Mouse (Mus musculus) gastrocnemius, postnatal 25 days (tissue): ENCODE results near the gene Ptges2. TPM values are rescaled to one million over a fixed set of nuclear protein-coding genes. Genes with fewer than 3 reads are reported as not detected.
A peak's percentile ranks its signal among the peaks of the same experiment; 100 is the strongest.
"Not testable (repeated sequence)": the region's sequence is repeated elsewhere in the genome, so short reads cannot be mapped to it uniquely, and the experiment has no call there.

Source experiments
- DNase-seq: peaks from one replicate; pipeline ENCODE4 v3.0.0; 2022
- long read RNA-seq, 2 experiments: library from polyadenylated mRNA; stranded (forward); transcript quantifications; one replicate each; pipeline ENCODE4 v2.0.0; 2021
- total RNA-seq, 2 experiments: library from RNA; stranded (reverse); gene quantifications; 1 replicate in 1 of 2; 2 replicates in 1 of 2; pipeline ENCODE4 v1.2.3; 2021

Ptges2 gene
- total RNA-seq, result 10 to 100 TPM; 42.2 to 49.3 TPM
- long read RNA-seq, experiment 1, full-length matches to known transcripts, result 46 of 59 reads
- long read RNA-seq, experiment 1, partial matches to known transcripts, result 13 of 59 reads
- long read RNA-seq, experiment 1, other reads (novel, unspliced or antisense), result 0 of 59 reads
- long read RNA-seq, experiment 2, full-length matches to known transcripts, result 80 of 90 reads
- long read RNA-seq, experiment 2, partial matches to known transcripts, result 7 of 90 reads
- long read RNA-seq, experiment 2, other reads (novel, unspliced or antisense), result 3 of 90 reads

GRCm38 (mm10) chr2:32395484-32395945 lies at the start of gene Ptges2:
Gene Ptges2, plus strand, starts transcription at chr2:32395896.
- DNase-seq, result peak; percentile 90

GRCm38 (mm10) chr2:32347019-32347418 lies 48.7 kb upstream of the Ptges2 start:
- no peak for DNase-seq

DNA sequence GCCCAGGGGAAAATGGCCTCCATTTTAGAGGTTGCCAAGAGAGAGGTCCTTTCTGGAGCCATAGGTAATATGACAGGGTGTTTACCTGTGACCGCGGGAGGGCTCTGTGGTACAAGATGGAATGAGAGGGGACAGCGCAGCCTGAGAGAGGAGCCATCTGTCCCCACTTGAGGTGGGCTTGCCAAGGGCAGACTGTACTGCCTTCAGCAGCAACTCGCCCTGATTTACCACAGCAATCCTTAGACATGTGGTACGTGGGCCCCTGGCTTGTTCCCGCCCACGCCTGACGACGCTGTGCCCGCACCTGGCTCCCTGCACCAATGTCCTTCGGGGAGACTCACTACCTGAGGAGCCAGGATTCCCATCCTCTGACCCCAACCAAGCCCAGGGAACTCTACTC lies 47.4 kb upstream of the Ptges2 start:
- DNase-seq, result no peak

- DNase-seq, result no peak
These were observed 46.0 kb upstream of the Ptges2 start for GRCm38 (mm10) chr2:32349625-32350255.

DNA sequence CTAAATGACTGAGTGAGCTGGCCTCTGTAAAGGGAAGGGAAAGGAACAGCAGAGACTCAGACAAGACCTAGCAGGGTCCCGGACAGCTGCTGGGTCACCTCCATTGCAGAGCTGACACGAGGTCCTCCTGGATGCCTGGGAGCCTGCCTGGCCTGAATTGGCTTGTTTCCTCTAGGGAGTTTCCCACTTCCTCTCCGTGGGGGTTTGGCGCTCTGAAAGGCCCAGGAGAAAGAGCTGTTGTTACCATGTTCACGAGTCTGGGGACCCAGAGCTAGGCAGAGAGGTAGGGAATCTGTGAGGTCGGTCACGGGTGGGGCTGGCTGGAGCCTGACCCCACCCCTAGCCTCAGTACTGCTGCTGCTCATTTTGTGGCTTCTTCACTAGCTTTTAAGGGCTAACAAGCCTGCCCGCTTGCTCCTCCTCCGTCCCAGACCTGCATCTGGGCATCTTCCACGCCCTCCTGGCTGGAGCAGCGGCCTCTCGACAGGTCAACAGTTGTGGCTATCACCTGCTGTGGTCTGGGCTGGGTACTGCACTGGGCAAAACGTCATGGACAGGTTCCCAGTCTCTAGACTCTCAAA lies 45.1 kb upstream of the Ptges2 start:
- no peak for DNase-seq

GRCm38 (mm10) chr2:32351471-32351961 lies 44.2 kb upstream of the Ptges2 start:
- no peak for DNase-seq

DNA sequence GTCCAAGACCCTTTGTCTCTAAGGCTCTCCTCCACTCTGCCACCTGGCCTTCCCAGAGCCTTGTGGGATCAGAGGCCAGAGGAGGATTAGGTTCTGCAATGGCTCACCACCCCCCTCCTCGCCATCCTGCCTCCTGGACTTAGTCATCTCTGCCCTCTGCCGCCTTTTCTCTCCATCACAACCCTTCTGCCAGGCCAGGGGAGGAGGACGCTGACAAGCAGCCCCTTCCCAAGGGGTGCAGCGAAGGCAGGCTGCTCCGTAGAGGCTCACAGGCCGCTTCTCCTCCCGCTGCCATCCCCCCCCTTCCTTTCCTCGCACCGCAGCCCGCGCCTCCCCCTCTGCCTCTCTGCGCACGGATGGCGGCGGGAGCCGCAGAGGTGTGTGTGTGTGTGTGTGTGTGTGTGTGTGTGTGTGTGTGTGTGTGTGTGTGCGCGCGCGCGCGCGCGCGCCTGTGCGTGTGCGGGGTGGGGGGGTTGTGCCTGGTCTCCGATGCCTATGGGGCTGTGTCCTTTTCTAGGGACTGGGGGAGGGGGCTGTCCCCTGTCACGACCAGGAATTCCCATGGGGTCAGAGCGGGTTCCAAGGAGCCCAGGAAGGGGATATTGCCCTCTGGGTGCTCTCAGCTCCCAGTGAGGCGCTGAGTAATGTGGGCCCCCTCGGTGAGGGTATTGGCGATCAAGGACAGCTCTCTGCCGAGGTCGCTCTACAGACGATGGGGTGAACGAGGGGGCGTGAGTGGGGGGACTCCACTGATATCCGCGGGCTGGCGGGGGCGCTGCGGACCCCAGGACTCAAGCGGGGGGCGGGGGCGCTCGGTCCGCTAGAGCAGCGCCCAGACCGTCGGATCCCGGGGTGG lies 43.3 kb upstream of the Ptges2 start, which contains the start of gene Ciz1:
Gene Ciz1, plus strand, starts transcription at position 177 of the 856 bp plus-strand sequence.
- DNase-seq, result no peak

- DNase-seq, result peak; percentile 87
These were observed 42.6 kb upstream of the Ptges2 start, which contains the start of gene Dnm1 for GRCm38 (mm10) chr2:32353007-32353542. Gene Dnm1, minus strand, starts transcription at chr2:32353338.

DNA sequence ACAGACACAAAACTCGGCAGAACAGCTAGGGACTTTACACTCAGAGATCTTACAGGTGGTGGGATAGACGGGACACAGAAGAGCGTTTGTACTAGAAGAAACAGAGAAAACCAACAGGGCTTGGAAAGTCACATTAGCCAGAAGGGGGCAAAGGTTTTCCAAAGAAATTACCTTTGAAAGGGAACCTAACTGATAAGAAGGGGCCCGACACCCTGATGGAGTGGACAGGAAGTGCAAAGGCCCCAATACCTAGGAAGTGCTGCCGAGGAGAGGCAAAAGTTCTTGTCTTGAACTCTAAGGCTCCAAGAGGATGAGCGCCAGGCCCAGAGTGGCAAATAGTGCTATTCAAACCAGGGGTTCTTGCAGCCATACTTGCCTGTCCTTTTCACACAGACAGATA lies 41.9 kb upstream of the Ptges2 start:
- no peak for DNase-seq

DNA sequence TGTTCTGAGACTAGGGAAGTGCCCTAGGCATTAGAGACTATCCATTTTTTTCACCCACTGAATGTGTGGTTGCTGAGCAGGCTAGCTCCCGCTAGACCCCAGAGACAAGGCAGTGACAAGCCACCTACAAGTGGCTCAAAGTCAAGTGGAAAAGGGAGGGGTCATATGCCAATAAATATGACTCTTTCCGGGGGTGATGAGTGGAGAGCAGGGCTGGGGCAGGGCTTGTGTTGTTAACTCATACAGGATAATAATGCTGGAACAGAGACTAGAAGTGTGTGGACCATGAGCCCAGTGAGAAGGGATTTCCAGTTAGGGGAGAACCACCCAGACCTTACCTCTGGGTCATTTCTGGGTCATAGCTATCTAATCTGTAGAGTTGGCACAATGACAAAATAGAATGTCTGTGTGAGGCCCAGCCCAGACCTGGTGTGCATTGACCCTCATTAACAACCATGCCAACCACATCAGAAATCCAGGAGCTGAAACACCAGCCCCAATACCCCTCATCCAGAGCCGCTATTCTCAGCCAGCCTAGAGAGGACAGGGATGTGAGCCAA lies 41.3 kb upstream of the Ptges2 start:
- DNase-seq, result no peak

GRCm38 (mm10) chr2:32356216-32356615 lies 39.5 kb upstream of the Ptges2 start:
- DNase-seq, result peak; percentile 56

GRCm38 (mm10) chr2:32357710-32358109 lies 38.0 kb upstream of the Ptges2 start:
- no peak for DNase-seq

DNA sequence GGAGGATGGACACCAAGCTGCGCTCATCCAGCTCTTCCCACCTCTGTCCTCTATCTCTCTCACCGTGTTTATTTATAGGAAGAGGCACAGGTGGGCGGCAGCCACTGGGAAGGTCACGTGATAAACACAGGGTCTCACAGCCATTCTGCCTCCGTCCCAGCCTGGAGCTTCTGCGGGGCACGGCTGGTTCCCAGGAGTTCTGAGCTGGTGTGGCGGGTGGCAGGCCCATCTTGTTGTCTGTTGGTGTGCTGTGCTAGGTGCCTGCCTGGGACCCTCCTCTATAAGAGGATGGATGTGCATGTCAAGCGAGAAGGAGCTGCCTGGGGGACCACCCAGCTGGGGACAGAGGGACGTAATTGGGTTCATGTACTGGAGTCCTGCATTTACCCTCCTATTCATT lies 37.3 kb upstream of the Ptges2 start:
- DNase-seq, result no peak

DNA sequence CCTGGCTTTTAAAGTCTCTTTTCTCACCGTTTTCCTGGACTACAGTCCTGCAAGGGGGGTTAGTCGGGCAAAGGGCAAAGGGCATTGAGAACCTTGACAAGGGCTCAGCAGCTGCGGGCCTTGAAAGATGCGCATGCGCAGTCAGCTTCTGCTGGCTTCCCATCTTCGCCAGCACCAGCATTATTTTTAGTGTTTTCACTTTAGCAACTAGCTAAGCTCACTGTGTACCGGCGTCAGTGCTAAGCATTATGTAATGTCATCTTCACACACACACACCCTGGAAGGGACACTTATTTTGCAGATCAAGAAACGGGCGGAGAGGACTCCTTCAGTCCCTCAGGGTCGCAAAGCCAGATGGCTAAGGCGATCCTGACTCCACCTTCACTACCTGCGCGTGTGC lies 35.0 kb upstream of the Ptges2 start:
- peak; percentile 80 for DNase-seq

DNA sequence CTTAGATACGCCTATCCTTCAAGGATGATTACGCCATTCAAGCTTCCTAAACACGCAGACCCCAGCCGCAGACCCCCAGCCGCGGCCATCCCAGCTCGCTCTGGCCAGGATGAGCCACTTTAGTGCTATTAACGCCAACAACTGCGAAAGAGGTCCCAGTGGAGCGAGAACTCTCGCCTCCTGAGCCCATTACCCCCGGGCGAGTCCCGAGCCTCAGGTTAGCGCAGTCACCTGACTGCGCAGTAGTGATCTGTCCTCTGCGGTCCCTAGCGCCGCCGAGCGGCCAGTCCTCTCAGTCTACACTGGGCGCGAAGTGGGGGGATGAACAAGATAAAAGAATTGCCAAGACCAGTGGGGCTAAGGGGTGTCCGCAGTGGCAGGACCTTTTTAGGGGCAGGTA lies 34.3 kb upstream of the Ptges2 start:
- DNase-seq, result peak; percentile 66

GRCm38 (mm10) chr2:32362274-32362673 lies 33.4 kb upstream of the Ptges2 start:
- not testable (repeated sequence) for DNase-seq

- DNase-seq, result peak; percentile 93
These were observed 32.8 kb upstream of the Ptges2 start for GRCm38 (mm10) chr2:32362817-32363340.

DNA sequence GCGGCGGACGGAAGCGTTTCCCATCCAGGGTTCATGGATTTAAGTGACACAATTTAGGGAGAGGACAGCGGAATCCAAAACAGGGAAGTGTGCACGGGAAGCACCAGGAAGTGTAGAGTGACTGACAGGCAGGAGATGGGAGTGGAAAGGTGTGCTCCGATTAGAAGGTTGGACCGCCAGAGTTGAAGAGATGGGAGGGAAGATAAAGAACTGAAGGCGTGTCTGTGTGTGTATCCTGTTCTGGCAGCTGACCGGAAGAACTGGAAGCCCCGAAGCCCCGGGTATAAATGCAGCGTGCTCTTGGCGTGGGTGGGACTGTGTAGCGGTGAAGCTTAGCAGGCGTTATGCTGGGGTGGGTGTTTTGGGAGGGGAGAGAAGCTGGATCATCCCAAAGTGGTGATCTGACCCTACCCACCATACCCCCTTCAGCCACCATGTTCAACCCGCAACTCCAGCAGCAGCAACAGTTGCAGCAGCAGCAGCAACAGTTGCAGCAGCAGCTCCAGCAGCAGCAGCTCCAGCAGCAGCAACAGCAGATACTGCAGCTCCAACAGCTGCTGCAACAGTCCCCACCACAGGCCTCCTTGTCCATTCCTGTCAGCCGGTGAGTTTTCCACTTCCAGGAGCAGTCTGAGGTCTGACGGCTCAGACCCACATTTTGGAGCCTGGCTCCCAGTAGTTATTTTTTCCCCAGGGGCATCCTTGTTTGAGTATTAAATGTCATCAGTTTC lies 32.2 kb upstream of the Ptges2 start:
- no peak for DNase-seq

DNA sequence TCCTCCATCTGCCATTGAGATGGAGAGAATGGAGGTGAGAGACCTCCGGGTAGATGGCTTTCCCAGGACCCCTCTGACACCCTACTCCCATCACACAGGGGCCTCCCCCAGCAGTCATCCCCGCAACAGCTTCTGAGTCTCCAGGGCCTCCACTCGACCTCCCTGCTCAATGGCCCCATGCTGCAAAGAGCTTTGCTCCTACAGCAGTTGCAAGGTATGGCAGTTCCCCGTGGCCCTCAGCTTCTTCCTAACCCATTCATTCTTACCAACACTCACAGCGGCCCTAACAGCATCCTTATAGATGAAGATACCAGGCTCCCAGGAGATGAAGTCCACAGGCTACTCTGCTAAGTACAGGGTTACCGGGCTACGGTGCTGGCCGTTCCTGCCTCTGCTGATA lies 31.6 kb upstream of the Ptges2 start:
- no peak for DNase-seq

GRCm38 (mm10) chr2:32367315-32367714 lies 28.4 kb upstream of the Ptges2 start:
- DNase-seq, result no peak

DNA sequence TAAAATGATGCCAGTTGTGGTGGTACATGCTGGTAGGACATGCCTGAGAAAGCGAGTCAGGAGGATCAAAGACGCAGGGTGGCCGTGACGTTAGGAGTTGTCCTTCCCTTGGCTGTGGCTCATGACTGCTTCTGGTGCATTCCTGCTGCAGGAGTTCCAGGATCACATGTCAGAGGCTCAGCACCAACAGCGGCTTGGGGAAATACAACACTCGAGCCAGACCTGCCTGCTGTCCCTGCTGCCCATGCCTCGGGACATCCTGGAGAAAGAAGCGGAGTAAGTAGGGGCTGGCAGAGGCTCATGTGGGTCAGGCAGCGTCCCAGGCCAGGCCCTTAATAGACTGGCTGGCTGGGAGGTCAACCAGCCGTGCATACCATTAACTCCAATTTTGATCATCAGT lies 21.5 kb upstream of the Ptges2 start:
- DNase-seq, result peak; percentile 75
